Mouse (Mus musculus) layer of hippocampus, postnatal 36 days (tissue): ENCODE data around the gene Sh3pxd2b. TPM values are rescaled to one million over a fixed set of nuclear protein-coding genes. Genes with fewer than 3 reads are reported as not detected.

Source experiments
- DNase-seq, 2 experiments: peaks; one replicate each; pipeline ENCODE4 v3.0.0; 2022
- total RNA-seq, 2 experiments: library from RNA; stranded (reverse); gene quantifications; 2 replicates each; pipeline ENCODE4 v1.2.3; 2021

The Sh3pxd2b gene
- total RNA-seq, 2 experiments from 2014 or later, result 10.5 to 12.6 TPM

GRCm38 (mm10) chr11:32435410-32436060 is 87.9 kb downstream of the Sh3pxd2b start:
- DNase-seq, result no peak

DNA sequence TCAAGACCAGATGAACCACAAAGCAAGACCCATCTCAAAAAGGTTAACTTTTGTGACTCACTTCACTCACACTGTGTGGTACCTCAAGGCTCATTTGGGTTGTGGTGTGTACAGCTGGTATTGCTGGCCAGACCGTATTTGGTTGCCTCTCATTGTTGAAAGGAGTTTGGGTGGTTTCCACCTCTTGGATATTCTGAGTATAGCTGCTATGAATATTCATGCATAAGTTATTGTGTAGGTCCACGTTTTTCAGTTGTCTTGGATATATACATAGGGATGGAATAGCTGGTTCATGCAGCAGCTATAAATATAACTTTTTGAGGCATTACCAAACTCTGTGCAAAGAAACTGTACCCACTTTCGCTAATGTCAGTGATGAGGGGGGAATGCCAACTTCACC is 95.0 kb downstream of the Sh3pxd2b start:
- DNase-seq, result no peak

- DNase-seq, result no peak
These were observed 96.6 kb downstream of the Sh3pxd2b start for GRCm38 (mm10) chr11:32444266-32444665.

GRCm38 (mm10) chr11:32445135-32445534 is 97.5 kb downstream of the Sh3pxd2b start:
- no peak for DNase-seq

- DNase-seq, result no peak
These were observed 98.1 kb downstream of the Sh3pxd2b start for GRCm38 (mm10) chr11:32445637-32446226.

- DNase-seq, result peak; percentile 35 to 37
These were observed 102.6 kb downstream of the Sh3pxd2b start for GRCm38 (mm10) chr11:32450216-32450615.

DNA sequence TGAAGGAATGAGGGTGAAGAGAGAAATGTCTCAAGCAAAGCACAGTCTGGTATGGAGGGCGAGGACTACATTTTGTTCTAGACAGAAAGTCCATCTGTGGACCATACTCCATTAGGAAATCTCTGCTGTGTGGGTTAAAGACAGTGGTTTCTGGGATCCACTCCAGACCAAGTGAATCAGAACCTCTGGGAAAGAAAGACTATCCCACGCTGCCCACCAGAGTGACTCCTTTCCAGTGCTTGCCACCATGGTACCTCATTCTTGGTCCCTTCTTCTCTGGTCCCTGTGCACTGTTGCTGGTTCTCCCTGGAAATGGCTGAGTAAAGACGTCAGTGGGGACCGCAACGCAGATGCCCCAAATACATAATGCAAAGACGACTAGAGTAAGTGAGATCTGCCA is 103.7 kb downstream of the Sh3pxd2b start:
- no peak for DNase-seq

- DNase-seq, result no peak
These were observed 105.1 kb downstream of the Sh3pxd2b start for GRCm38 (mm10) chr11:32452745-32453144.

DNA sequence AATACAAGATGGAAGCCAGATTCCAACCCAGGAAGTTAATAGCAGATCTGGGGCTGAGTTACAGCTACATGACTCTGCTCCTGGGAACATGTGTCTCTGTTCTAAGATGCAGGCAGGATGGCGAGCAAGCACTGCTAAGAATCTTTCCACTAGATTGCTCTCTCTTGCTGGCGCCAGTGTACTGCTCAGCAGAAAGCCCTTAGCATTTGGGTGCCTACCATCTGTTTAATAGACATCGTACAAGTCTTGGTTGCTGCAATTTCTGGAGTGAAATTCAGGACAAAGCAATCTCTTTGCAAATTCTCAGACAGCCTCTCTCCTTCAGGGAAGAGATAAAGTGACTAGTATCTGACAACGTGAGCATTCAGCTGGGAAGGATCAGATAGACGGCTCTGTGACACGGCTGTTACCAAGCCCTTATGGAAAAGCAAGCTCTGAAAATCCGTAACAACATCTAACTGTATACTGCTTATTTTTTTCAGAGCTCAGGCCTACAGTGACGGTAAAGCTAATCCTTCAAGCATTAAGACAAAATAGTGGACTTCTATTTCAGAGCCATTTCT is 105.8 kb downstream of the Sh3pxd2b start:
- DNase-seq, result peak; percentile 18 to 20

DNA sequence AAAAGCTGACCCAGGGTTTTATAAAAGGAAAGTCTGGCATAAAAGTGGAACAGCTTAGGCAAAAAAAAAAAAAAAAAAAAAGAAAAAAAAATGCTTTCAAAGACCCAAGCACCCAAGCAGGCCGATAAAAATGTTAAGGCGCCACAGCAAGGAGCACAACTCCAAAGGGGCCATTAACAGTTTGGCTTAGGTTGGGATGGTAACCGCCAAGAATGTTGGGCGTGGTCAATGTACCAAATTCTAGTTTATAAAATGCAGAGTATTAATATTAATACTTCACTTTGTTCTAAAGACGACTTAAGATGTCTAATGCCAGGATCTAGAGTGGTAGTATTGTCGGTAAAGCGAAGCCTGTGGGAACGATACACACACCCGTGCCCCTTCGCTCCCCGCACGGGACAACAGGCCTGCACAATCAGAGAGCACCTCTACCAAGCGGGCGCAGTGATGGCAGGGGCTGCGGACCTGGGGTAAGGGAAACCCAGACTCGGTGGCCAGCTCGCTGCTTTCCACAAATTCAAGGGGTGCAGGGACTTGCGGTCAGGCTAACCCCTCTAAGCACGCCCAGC is 106.7 kb downstream of the Sh3pxd2b start:
- no peak for DNase-seq

- DNase-seq, result peak; percentile 97
These were observed 107.3 kb downstream of the Sh3pxd2b start, which contains the start of gene Ubtd2 for GRCm38 (mm10) chr11:32454800-32455506. Ubtd2 (plus strand) TSS chr11:32455370.

GRCm38 (mm10) chr11:32455507-32456141 is 108.0 kb downstream of the Sh3pxd2b start:
- DNase-seq, result peak; percentile 16 to 35

- DNase-seq, result no peak
These were observed 108.7 kb downstream of the Sh3pxd2b start for GRCm38 (mm10) chr11:32456356-32456755.

DNA sequence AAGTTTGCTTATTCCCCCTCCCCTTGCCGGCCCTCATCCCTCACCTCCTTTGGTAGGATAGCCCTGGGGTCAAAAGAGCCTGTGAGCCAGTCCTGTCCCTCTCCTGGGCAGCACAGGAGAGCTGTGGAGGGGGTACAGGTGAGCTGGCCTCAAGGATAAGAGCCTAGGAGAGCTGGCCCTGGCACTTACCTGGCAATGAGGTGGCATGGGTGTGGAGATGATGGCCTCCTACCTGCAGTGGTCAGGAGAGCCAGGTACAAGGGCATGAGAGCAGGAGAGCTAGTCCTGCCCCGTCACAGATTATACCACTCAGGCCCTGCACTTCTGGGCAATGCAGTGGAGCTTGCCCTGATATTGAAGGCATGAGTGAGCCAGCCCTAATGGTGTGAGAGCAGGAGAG is 116.7 kb downstream of the Sh3pxd2b start:
- DNase-seq, result no peak

DNA sequence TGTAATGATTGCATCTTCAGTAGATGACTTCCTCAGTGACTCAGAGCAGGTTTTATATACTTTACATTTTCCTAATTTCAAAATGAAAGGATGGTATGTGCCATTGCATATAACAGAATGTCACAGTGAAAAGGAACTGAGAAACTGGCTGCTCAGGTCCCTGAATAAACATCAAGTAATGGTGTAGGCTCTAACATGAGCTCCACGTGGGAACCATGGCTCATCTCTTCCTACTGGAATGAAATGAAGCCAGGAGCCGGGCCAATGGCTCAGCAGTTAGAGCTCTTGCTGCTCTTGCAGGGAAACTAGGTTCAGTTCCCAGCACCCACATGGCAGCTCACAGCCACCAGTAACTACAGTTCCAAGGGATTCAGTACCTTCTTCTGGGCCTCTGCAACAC is 124.3 kb downstream of the Sh3pxd2b start:
- no peak for DNase-seq

DNA sequence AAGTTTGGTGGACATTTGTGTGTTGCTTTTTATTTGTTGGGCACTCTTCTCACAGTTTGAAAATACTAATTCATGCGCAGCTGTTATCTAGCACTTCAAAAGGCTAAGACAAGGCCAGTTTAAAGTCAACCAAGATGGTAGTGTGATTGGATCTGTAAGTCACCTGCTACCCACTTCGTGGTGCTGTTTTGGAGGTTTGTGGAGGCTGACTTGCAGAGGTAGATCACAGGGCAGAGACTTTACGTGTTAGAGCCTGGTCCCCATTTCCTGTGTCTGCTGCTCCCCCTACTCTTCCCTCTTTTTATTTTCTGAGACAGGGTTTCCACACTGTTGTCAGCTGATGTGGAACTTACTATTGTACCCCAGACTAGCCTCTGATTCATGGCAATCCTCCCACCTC is 127.1 kb downstream of the Sh3pxd2b start:
- no peak for DNase-seq

DNA sequence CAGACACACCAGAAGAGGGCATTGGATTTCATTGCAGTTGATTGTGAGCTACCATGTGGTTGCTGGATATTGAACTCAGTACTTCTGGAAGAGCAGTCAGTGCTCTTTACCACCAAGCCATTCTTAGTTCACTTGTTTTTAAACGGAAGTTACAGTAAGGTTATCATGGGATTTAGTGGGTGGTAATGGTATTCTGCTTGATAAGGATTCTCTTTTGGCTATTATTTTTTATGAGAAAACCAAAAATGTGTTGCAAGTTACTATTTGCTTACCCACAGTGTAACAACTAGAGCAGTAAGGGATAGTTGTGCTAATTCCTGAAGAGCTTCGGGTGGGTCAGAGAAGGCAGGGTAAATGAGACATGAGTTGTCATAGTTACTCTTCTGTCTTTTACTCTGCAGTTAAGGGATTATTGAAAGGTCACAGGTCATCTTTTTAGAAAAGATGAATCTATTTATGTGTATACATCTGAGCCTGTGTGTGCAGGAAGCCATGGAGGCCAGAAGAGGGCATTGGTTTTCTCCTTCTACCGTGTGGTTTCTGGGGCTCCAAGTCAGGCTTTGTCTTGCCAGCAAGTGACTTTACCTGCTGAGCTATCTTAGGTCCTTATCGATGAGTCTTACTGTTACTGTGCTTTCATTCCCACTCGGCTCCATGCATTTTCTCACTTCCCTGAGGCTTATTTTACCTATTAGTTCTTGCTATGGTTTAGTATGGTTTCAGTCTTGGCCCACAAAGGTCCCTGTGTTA is 128.0 kb downstream of the Sh3pxd2b start:
- DNase-seq, result no peak
